Mouse (Mus musculus) E14TG2a.4 (cell line): ENCODE results near the gene Marco.

Source experiments
- H3K27me3 ChIP-seq: 2 replicates; pipeline ENCODE4 v1.6.1; 2014; ENCODE audit warnings: low read length, control low read depth; ENCODE audit not compliant: insufficient read depth
- H3K36me3 ChIP-seq: 2 replicates; pipeline ENCODE4 v1.6.1; 2014; ENCODE audit warnings: low read length, control low read depth; ENCODE audit not compliant: insufficient read depth
- H3K4me1 ChIP-seq: replicated peaks from 2 replicates; pipeline ENCODE4 v1.6.1; 2014; ENCODE audit warnings: low read depth, low read length, control low read depth
- H3K4me3 ChIP-seq: replicated peaks from 2 replicates; pipeline ENCODE4 v1.5.1; 2014; ENCODE audit warnings: mild to moderate bottlenecking, low read length
- H3K9me3 ChIP-seq: 2 replicates; pipeline ENCODE4 v1.6.1; 2014; ENCODE audit warnings: low read length, control low read depth
- CTCF ChIP-seq: conservative IDR thresholded peaks from 2 replicates; pipeline ENCODE4 v1.5.1; 2014; ENCODE audit warnings: low read length
- NANOG ChIP-seq: IDR thresholded peaks from 2 replicates; pipeline ENCODE4 v1.6.1; 2014; ENCODE audit warnings: borderline replicate concordance, low read length, mixed read lengths
- POU5F1 ChIP-seq: IDR thresholded peaks from 2 replicates; pipeline ENCODE4 v1.6.1; 2014; ENCODE audit warnings: low read length, borderline replicate concordance

Marco gene

DNA sequence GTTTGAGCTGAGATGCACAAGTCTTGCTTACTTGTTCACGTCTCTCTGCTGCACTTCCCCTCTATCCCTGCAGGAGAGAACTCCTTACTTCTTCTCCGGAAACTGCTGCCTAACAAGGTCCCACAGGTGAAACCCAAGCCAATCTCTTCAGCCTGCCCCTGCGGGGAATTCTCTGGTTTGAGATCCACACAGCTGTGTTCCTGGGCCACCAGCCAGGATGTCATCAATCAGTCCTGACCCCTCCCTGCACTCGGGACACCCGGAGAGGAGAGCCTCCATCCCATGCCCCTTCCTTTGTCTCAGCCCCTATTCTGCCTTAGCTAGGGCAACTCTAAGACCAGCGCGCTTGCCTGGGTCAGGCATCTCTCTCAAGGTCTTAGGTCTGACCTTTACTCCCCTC lies 38.1 kb downstream of the Marco start:
- Histone ChIP-seq H3K27me3 (peaks cover 6% of the 10 kb centered on the region; the same call in 1 of the 2 replicates), H3K4me3 (no peak overlapping the region), H3K36me3 (no peaks in the 10 kb centered on the region), H3K9me3 (0 out of 2 replicates have a peak, but pooled peaks cover 1% of the 10 kb centered on the region), H3K4me1 (peaks cover 8% of the 10 kb centered on the region; the same call in 1 of the 2 replicates)
- TF ChIP-seq CTCF, result no peak
- no peak for TF ChIP-seq NANOG
- TF ChIP-seq POU5F1, result no peak

DNA sequence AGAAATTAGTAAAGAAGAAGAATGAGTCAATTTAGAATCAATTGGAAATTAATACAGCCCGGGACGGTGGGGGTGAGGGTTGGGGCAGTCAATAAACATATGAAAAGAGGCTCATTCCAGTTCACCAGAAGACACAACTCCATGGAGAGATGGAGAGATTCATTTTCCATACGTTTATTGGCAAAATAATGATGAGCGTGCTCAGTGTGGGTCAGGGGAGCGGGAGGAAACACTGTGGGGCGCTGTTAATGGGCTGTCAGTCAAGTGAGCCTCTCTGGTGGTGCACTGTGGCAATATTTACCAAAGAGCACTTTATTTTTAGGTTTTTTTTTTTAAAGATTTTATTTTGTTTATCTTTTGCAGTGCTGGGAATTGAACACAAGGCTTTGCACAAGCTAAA lies 45.8 kb downstream of the Marco start:
- TF ChIP-seq CTCF, result no peak
- no peak for TF ChIP-seq POU5F1
- no peak for TF ChIP-seq NANOG
- Histone ChIP-seq H3K4me1 (no peaks in the 10 kb centered on the region; the same call in 1 of the 2 replicates), H3K9me3 (peaks cover 18% of the 10 kb centered on the region), H3K36me3 (no peaks in the 10 kb centered on the region), H3K4me3 (no peak overlapping the region), H3K27me3 (no peaks in the 10 kb centered on the region)

DNA sequence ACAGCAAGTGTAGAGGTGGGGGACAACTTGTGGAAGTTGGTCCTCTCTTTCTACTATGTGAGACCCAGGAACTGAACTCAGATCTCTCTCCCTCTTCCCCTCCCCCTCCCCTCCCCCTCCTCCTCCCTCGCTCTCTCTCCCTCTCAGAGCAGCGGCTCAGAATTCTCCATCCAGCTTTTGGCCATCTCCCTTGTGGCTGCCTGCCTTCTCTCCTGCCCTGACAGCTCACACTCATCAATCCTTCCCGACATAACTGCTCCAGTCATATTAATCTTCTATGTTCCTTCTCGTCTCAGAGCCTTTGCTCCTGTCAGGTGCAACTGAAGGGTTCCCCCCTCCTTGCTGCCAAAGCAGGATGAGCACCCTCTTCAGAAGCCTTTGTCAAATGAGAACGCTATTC lies 46.3 kb downstream of the Marco start:
- Histone ChIP-seq H3K27me3 (no peaks in the 10 kb centered on the region), H3K4me3 (no peak overlapping the region), H3K9me3 (peaks cover 18% of the 10 kb centered on the region), H3K4me1 (no peaks in the 10 kb centered on the region; the same call in 1 of the 2 replicates), H3K36me3 (no peaks in the 10 kb centered on the region)
- no peak for TF ChIP-seq POU5F1
- no peak for TF ChIP-seq CTCF
- TF ChIP-seq NANOG, result no peak

GRCm38 (mm10) chr1:120451486-120452270 lies 53.1 kb downstream of the Marco start:
- Histone ChIP-seq H3K4me3 (no peak overlapping the region), H3K9me3 (no peaks in the 10 kb centered on the region; the same call in 1 of the 2 replicates), H3K36me3 (no peaks in the 10 kb centered on the region), H3K27me3 (no peaks in the 10 kb centered on the region), H3K4me1 (no peaks in the 10 kb centered on the region)
- no peak for TF ChIP-seq CTCF

- no peaks in the 10 kb centered on the region; the same call in 1 of the 2 replicates for H3K9me3 ChIP-seq
- H3K27me3 ChIP-seq, result no peaks in the 10 kb centered on the region
- TF ChIP-seq POU5F1 (no peak), NANOG (no peak), CTCF (no peak)
- H3K4me3 ChIP-seq, result no peak overlapping the region
- no peaks in the 10 kb centered on the region for H3K36me3 ChIP-seq
- no peaks in the 10 kb centered on the region for H3K4me1 ChIP-seq
Observed at GRCm38 (mm10) chr1:120449662-120450061, 55.2 kb downstream of the Marco start.

GRCm38 (mm10) chr1:120443228-120443639 lies 61.6 kb downstream of the Marco start:
- TF ChIP-seq POU5F1 (no peak), CTCF (no peak), NANOG (no peak)
- H3K4me1 ChIP-seq, result no peaks in the 10 kb centered on the region
- H3K36me3 ChIP-seq, result no peaks in the 10 kb centered on the region
- no peaks in the 10 kb centered on the region for H3K27me3 ChIP-seq
- H3K9me3 ChIP-seq, result no peaks in the 10 kb centered on the region
- no peak overlapping the region for H3K4me3 ChIP-seq

DNA sequence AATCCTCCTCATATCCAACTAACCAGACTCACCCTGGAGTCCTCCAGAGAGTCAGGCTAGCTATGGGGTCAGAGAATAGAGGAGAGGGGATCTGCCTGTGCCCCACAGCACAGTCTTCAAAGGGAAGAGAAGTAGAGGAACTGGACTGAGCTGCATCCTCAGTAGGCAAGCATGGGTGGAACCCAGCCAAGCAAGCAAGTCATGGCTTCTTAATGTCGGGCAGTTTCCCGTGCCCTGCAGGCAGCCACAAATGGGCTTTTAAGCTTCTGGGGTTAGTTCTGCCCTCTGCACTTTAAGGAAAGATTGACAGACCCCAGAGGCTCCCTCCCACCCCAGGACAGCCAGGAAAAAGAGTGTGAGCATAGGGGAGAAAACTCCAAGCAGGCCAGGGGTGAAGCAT lies 63.2 kb downstream of the Marco start:
- H3K9me3 ChIP-seq, result no peaks in the 10 kb centered on the region
- H3K4me3 ChIP-seq, result no peak overlapping the region
- H3K27me3 ChIP-seq, result 0 out of 2 replicates have a peak, but pooled peaks cover 4% of the 10 kb centered on the region
- TF ChIP-seq NANOG (no peak), CTCF (no peak), POU5F1 (no peak)
- H3K4me1 ChIP-seq, result no peaks in the 10 kb centered on the region
- no peaks in the 10 kb centered on the region for H3K36me3 ChIP-seq

DNA sequence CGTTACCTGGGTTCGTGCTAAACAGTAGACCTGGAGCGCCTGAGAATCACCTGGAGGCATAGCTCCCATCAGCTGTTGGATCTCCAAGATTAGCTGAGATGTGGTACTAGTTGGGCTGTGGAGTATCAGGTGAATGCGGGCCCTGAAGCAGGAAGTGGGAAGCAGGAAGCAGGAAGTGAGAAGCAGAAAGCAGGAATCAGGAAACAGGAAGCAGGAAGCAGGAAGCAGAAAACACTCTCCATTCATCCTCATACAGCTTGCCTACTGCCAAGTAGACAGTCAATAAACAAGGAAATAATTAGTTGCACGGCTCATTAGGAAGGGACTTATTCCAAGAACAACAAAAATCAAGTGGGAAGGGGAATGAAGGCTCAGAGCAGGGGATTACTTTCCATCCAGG lies 69.2 kb downstream of the Marco start:
- Histone ChIP-seq H3K36me3 (no peaks in the 10 kb centered on the region), H3K4me3 (no peak overlapping the region), H3K9me3 (no peaks in the 10 kb centered on the region), H3K4me1 (no peaks in the 10 kb centered on the region), H3K27me3 (0 out of 2 replicates have a peak, but pooled peaks cover 9% of the 10 kb centered on the region)
- TF ChIP-seq POU5F1, result no peak
- no peak for TF ChIP-seq NANOG
- TF ChIP-seq CTCF, result no peak

DNA sequence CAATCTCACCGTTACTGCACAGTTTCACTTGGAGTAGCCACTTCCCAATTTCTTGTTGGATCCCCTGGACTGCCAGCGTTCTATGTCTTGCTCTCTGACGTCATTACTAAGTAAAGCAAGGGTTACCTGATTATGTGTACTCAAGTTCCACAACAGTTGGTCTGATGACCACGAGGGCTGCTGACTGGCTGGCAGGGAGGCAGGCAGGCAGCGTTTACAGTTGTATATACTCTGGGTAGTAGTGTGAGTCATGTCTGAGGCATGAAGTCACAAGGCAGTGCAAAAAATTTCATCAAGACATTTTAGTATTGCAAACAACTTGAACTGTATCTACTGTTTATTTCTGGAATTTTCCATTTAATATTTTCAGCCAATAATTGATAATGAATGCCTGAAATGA lies 74.7 kb downstream of the Marco start:
- H3K36me3 ChIP-seq, result no peaks in the 10 kb centered on the region

More for the DNA sequence above, 74.7 kb downstream of the Marco start:
- Histone ChIP-seq H3K9me3 (no peaks in the 10 kb centered on the region), H3K27me3 (peaks cover 8% of the 10 kb centered on the region; the same call in 1 of the 2 replicates), H3K4me1 (no peaks in the 10 kb centered on the region), H3K4me3 (no peak overlapping the region)
- TF ChIP-seq CTCF (no peak), POU5F1 (no peak), NANOG (no peak)
